Mouse (Mus musculus) lung, adult 2 months (tissue): ENCODE results near the gene Olfr1278.

Experiments used
- CTCF ChIP-seq: fragments of 200-500 bp; IDR thresholded peaks from 2 replicates; pipeline ENCODE4 v1.5.1; 2011; ENCODE audit warnings: mild to moderate bottlenecking, low read length, control low read depth; ENCODE audit not compliant: insufficient read depth
- POLR2A ChIP-seq: fragments of 200-500 bp; IDR thresholded peaks from 2 replicates; pipeline ENCODE4 v1.6.1; 2011; ENCODE audit warnings: low read depth, mild to moderate bottlenecking, control low read depth, low read length, borderline replicate concordance; ENCODE audit errors: extremely low read depth

GRCm38 (mm10) chr2:111254216-111254615, 35.7 kb upstream of the Olfr1278 start, which contains the start of gene Olfr1276:
- TF ChIP-seq POLR2A (no peak), CTCF (no peak)
